Mouse (Mus musculus) 3134 (cell line): Measurements from ENCODE around the gene Slc13a2.

Experiments used
- DNase-seq: peaks from one replicate; pipeline ENCODE4 v3.0.0-alpha.2; 2011; ENCODE audit warnings: low spot score; ENCODE audit not compliant: insufficient read length; ENCODE audit errors: extremely low read depth

Gene Slc13a2

DNA sequence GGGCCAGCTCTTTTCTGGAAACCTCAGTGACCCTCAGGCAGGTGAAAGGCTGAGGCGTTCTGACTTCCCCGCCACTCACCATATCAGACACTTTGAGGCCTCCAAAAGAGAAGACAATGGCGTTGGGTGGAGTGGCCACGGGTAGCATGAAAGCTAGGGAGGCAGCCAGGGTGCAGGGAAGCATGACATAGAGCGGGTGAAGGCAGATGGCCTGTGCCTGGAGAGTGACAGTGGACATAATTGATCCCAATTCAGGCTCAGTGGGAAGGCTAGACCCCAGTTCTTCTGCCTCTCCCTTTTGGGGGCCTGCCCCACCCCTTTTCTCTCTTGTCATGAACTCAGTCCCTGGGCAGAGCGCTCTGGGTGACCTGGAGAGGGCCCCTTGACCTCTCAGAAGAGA is 23.8 kb downstream of the Slc13a2 start:
- no peak for DNase-seq

DNA sequence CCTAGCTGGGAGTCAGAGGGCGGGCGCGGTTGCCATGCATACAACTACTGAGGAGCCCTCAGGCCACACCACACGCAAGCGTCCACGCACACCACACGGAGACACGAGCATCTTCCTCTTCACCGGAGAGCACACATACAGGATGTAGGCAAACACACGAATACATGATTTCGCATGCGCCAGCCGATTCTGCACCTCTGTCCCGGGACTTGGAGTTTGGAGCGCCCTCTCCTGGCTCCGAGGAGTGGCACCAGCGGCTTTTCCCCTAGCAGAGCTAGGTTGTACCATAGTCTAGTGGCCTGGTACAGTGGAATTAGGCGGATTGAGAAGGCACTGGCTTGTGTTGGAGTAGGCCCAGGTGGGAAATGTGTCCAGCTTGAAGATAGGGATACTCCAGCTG is 24.6 kb downstream of the Slc13a2 start:
- peak; percentile 57 for DNase-seq

DNA sequence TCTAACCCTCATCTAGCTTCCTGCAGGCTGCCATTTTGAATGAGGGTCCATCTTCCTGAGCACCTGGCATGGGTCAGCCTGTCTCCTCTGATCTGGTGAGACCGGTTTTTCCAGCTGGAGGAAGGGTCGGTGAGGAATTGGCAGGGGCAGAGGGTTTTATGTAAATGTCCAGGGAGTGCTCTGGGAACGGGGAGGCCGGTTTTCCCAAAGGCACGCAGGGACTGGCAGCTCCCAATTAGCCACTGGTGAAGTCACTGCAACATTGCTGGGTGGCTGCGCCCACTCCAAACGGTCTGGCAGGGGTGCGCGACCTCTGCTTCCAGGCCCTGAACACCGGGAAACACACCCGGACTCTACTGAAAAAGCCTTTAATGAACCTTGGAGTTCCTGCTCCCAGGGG is 25.1 kb downstream of the Slc13a2 start:
- DNase-seq = no peak

DNA sequence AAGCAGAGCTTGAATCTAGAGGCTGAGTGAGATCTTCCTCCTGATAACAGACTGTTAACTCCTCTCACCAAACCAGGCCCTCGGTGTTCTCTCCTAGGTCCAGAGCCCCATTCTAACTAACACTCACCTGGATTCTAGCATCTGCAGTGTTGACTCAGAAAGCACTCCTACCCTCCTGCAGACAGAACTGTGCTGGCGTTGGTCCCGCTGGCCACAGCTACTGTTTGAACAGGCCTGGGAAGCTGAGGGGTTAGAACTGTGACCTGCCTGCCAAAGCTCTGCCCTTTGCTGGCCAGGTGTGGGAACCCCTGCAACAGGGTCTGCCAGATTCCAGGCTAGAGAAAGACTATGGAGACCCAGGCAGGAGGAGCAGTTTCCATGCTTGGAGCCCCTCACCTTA is 29.3 kb downstream of the Slc13a2 start:
- no peak for DNase-seq

DNA sequence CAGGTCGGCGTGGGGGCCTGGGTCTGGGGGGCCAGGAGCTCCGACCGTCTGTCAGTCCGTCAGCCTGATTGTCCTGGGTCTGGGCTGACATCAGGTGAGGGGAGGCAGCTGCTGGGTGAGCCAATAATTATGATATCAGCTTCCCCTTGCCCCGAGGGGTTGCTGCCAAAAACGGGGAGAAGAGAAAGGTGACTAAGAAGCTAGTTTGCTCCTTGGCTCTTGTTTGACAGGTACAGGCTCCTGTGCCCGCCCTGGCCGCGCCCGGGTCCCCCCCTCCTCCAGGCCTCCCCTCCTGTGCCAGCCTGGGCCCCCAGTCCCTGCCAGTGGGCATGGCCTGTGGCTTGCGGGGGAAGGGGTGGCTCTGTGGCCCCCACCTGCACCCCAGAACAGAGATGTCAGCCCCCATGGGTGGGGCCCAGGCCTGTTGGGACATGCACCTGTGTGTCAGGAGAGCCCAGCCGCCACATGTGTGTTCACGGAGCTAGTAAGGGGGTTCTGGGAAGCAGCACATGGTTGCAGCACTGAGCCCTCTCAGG is 35.4 kb downstream of the Slc13a2 start, which contains the start of gene Foxn1:
Gene Foxn1, minus strand, starts transcription at position 51 of the 536 bp plus-strand sequence.
- no peak for DNase-seq

DNA sequence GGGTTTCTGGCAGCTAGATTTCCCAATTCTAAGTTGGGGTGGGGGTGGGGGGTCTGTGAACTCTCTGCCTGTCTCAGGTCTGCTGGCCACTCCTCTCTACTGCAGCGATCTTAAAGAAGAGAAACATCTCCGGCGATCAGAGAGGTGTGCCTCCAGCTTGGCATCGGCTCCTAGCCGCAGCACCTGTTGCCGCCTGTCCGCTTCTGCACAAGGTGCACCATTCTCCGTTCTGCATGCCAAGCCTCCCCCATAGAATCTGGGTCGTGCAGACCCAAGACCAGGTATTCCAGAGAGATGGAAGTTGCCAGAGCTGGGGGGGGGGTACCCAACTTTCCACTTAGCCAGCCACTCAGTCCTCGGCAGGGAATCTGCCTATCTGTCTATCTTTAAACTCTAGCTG is 36.2 kb downstream of the Slc13a2 start:
- DNase-seq = no peak

DNA sequence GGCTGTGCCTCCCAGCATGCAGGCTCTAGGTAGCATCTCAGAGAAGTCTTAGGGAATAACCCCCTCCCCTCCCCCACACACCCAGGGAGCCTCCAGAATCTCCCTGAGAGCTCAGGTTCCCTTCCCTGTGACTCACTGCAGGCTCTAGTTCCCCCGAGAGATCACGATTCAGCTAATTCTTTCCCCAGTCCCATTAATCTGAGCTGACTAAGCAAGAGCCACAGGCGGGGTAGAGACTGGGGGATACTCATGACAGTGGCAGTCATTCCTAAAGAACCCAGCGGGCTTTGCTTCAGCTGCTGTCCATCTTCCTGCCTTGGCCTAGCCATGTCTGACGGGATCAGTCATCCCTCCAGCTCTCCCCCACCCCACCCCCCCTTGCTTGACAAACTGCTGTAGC is 39.3 kb downstream of the Slc13a2 start:
- DNase-seq = peak; percentile 65

DNA sequence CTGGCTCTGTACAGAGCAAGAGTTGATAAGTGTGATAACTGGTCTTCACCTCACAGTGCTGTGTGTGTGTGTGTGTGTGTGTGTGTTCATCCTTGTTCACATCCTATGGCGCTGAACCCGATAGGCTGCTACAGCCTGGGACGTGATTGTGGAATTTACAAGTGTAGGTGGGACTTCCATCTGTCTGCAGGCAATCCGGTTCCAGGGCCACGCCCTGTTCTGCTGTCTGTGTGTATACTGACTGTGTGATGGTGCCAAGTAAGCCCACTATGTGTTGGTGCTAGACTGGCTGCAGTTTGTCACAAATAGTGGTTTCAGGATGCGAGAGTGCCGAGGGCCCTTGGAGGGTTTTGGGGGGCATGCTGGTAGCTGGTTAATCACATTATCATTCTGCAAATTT is 39.7 kb downstream of the Slc13a2 start:
- DNase-seq = no peak

DNA sequence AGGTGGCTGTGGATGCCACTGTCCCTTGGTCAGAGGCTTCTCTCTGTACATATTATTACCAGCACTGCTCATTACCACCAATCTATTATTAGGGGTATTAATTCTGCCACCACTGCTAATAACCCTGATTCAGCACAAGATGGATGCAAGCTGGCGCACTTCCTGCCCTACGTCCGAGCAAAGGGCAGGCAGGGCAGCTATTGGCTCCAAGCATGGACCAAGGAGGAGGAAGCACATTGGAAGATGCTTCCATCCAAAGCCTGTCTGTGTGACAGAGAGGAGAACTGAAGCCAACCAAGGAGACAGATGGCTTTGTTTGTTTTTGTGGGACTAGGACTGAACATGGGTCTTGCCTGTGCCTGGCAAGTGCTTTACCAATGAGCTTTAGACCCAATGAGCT is 41.0 kb downstream of the Slc13a2 start:
- DNase-seq = no peak

DNA sequence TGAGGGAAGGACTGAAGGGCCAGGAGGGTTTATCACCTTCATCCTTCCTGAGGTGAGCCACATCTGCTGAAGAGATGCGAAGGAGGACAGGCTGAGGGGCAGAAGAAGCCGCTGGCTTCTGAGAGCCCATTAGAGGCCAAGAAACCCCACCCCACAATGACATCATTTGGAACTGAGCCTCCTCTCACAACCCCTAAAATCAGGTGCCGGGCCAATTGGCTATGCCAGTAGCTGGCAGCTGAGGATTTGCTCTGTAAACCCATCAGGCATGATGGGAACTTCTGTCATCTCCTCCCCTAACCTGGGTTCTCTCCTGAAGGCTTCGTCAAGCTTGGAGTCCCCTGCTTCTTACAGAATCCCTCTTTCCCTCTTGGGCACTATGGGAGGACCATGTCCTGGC is 41.7 kb downstream of the Slc13a2 start:
- no peak for DNase-seq

DNA sequence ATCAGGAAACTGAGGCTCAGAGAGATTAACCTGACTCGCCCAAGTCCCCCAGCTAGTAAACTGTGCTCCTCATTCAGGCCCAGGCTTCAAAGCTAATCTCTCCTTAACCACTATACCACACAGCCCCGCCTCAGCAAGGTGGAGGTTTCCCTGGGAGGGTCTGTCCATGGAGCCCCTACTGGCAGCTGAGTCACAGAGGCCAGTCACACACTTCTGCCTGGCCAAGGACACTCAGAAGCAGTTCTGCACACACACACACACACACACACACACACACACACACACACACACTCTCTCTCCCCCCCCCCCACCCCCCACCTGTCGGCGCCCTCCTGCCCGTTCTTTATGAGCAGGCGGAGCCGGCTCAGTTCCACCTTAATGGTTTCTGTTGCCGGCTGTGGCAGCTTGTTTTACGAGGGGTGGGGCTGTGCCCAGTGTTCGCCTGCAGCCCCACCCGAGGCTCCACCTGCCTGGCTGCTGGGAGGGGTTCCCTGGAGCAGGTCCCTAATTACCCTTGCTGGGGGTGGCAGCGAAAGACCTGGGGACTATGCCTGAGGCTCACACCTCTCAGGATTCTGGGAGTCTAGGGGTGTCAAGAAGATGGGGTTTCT is 44.4 kb downstream of the Slc13a2 start:
- DNase-seq = no peak

DNA sequence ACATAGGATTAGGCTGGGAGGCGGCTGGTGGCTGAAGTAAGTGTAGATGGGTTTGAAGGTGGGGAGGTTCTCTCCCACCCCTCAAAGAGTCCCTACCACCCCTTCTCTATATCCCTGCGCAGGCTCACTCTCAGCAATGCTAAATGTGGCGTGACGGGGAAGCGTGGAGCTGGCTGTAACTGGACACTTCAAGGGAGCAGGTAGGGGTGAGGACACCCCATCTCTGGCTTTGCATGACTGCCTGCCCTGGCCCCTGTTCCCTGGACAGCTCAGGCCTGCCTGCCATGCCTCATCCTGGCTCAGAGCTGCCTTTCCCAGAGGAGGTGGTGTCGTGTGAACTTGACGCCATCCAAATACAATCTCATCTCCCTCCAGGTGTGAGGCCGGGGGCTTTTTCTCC is 47.9 kb downstream of the Slc13a2 start:
- DNase-seq = no peak

DNA sequence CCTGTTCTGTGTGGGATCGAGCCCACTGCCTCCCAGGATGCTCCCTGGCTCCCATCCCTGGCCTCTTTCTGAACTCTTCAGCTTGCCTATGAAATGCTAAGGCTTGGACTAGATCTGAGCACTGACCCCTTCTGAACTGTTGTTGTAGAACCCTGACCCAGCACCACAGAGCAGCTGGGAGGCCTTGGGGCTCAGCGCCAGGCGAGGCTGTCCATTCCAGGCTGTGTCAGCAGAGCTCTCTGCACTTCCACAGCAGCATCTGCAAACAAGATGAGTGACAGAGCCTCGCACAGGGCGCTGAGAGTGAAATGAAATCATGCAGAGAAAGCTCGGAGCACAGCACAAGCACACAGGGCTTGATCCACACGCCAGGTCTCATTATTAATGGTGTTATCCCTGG is 49.4 kb downstream of the Slc13a2 start:
- DNase-seq = no peak

DNA sequence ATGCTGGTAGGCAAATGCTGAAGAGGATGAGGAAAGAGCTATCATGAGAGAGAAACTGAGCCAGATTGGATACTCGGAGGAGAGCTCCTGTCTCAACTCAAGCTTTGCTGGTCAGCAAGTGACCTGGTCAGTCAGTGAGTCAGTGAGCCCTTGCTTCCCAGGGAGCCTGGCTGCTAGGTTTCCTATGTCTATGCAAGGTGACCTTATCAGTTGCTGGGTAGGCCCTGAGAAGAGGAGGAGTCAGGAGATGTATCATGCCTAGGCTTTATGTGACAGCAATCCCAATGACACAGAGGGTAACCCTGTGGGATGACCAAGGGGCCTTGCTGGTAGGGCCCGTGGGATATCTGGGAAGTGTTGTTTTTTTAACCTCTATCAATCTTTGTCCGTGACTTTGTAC is 49.9 kb downstream of the Slc13a2 start:
- DNase-seq = no peak

DNA sequence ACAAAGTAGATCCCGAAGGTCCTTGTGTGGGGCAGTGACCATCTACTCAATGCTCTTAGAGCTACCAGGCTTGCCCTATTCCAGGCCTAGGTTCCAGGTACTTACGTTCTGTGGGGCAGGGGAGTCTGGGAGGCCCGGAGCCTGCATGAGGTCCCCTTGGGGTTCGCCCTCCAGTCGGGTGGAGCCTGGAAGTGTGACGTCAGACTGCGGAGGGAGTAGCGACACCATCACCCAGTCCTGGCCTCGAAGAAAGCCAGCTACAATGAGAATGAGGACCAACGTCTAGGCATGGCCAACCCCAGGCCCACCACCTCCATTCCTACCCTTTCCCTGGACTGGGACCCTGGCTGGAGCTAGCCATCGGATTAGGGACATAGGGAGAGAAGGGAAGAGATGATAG is 50.3 kb downstream of the Slc13a2 start:
- no peak for DNase-seq

DNA sequence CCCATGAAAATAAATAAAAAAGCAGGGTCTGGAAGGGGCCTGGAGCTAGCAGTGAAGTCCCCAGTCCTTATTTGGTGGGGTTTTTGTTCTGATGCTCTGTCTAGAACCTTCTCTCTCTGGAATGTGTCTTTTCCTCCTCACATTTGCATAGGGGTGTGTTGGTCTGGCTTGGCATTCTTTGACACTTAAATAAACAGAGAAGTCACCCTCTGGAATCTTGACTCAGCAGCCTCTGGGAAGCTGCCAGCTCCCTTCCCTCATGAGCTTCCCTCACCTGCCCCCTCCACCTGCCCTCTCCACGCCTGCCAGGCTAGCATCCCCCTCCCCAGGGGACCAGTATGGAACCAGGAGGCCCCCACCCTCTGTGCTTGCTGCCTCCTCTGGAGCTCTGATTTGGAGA is 51.6 kb downstream of the Slc13a2 start:
- peak; percentile 85 for DNase-seq

DNA sequence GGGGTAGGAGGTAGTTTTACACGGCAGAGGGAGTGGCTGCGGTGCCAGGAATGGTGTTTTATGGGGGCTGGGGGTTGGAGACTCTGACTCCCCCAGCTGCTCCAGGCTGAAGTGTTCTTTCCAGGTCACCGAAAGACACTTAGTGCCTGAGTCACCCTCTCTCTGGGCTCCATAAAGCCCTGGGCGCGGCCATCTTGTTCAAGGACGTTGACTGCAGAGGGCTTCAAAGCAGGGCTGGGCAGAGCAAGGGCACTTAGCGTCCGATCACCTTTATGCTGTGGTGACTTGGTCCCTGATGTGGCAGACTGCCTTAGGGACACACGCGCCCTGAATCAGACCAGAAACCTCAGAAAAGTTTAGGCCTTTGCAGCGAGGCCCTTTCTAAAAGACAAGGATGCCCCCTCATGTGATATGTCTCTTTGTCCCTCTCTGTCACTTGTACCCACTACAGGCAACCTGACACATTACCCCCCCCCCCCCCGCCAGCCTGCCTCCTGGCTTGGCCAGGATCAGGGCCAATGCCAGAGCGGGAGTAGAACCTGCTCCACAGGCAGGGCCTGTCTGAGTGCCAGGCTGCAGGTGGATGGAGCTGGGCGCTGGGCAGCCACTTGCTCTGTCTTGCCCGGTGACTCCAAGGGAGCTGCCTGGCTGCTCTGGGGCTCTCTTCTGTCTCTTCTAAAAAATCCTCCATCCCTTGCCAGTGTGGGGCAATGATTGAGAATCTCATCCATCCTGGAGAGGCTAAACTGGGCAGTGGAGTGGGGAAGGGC is 54.4 kb downstream of the Slc13a2 start:
- DNase-seq = no peak

DNA sequence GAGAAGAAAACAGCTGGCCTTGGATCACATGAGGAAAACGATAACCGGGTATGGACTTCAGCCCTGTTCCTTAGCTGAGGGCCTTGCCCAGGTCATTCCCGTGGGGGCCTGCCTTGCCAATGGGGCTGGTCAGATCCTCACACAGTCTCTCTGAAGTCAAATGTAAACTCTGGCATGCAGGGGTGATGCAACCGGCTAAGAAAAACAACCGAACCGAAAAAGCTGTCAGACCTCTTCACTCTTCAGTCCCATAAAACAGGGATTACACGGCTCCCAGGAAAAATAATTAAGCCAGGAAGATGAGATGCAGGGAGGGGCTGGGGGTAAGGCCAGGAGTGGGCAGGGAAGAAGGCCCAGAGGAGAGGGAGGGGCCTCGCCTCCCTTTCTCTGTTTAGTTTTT is 57.9 kb downstream of the Slc13a2 start:
- peak; percentile 82 for DNase-seq

DNA sequence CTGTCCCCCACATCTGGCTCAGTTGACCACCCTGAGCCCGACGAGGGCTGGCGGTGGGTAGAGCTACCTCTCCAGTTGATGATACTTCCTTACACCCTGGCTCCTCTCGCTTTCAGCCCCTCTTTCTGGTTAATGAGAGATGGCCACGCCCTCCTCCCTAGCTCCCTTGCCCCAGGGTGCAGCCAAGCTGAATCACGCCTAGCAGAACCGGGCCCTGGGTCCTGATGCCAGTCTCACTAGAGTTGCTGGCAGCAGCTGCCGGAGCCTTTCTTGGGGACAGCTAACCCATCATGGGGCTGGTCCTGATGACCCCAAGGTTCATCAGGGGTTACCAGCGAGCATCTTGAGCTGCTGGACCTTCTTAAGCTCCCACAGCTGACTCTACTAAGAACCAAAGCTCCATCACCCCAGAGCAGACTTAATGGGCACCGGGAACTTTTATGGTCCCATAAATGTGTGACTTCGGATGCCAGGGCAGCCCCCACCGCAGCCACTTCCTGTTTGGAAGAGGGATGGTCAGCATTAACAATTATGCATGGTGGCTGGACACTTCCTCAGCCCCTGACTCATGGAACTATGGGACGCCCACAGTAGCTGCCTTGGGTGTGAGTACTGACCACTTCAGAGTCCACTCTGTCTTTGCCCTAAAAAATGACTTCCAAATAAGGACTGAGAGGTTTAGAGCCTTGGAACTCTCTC is 58.6 kb downstream of the Slc13a2 start:
- DNase-seq = peak; percentile 91

DNA sequence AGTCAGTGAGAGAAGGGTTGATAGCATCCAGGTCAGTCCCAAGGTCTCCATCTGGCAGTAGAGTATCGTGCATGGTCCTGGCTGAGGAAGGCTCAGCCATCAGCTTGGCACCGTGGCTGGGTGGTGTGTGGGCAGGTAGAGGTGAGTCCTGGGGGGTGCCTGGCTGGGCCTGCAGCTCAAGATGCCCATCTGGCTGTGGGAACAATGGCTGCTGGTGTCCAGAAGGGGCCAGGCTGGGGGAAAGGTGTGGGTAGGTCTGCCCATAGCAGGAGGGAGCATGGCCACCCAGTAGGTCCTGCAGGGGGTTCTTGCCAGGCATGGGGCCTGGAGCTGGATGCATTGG is 61.3 kb downstream of the Slc13a2 start:
- peak; percentile 51 for DNase-seq

DNA sequence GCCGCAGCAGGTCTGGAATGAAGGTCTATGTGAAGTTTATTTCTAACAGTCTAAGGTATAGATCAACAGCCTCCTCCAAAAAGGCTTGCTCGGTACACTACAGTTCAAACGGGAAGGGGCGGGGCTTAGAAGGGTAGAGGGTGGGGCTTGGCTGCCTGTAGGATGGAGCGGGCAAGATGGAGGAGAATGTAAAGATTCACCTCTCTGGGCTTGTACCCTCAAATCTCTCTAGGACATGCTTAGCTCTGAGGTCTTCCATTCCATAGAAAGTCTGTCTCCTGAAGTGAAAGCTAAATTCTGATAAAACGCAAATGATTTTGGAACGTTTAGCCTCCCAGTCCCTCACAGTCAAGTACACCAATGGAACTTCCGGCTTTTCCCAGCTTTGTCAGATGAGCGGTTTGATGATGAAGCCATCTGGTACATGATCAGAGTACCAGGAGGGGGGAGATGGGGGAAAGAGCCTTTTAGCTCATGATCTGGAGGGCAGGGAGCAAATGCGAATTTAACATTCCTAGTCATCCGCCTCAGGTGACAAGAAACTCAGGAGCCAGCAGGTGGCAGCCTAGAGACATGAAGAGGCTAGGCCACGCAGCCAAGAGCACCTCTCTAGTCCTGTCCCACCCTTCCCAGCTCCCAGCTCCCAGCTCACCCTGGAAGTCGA is 61.8 kb downstream of the Slc13a2 start:
- DNase-seq = peak; percentile 51
